Mouse (Mus musculus) intestine, embryonic 14.5 days (tissue): ENCODE measurements around the gene Slc31a1. TPM values are rescaled to one million over a fixed set of nuclear protein-coding genes. Genes with fewer than 3 reads are reported as not detected.

Experiments used
- ATAC-seq: fragments of 200-750 bp; cut with Nextera tagmentation; replicated peaks from 2 replicates; pipeline ENCODE4 v1.8.0; 2017; ENCODE audit warnings: low read depth, moderate number of reproducible peaks, moderate TSS enrichment, moderate library complexity; ENCODE audit not compliant: low FRiP score, low TSS enrichment
- DNase-seq: peaks from one replicate; pipeline ENCODE4 v3.0.0-alpha.2; 2018; ENCODE audit warnings: low spot score
- H3K27ac ChIP-seq: fragments of 300-500 bp; sonication (generic); 2 replicates; pipeline ENCODE4 v1.5.1; 2014; ENCODE audit warnings: low read depth, mild to moderate bottlenecking, control low read depth
- H3K27me3 ChIP-seq: fragments of 300-500 bp; sonication (generic); replicated peaks from 2 replicates; pipeline ENCODE4 v1.6.1; 2014; ENCODE audit warnings: low read length, control low read depth; ENCODE audit not compliant: control insufficient read depth, insufficient read depth
- H3K36me3 ChIP-seq: fragments of 300-500 bp; sonication (generic); 2 replicates; pipeline ENCODE4 v1.6.1; 2014; ENCODE audit warnings: low read length, control low read depth; ENCODE audit not compliant: control insufficient read depth, insufficient read depth
- H3K4me1 ChIP-seq: fragments of 300-500 bp; sonication (generic); replicated peaks from 2 replicates; pipeline ENCODE4 v1.6.1; 2014; ENCODE audit warnings: low read length, control low read depth, mixed read lengths; ENCODE audit not compliant: control insufficient read depth, insufficient read depth
- H3K4me2 ChIP-seq: fragments of 300-500 bp; sonication (generic); 2 replicates; pipeline ENCODE4 v1.6.1; 2014; ENCODE audit warnings: low read length
- H3K4me3 ChIP-seq: fragments of 300-500 bp; sonication (generic); 2 replicates; pipeline ENCODE4 v1.5.1; 2014; ENCODE audit warnings: low read depth, low read length, control low read depth, mixed read lengths
- H3K9ac ChIP-seq: fragments of 300-500 bp; sonication (generic); 2 replicates; pipeline ENCODE4 v1.6.1; 2014; ENCODE audit warnings: mild to moderate bottlenecking, low read length
- H3K9me3 ChIP-seq: fragments of 300-500 bp; sonication (generic); 2 replicates; pipeline ENCODE4 v1.6.1; 2016; ENCODE audit warnings: low read length, control low read depth; ENCODE audit not compliant: control insufficient read depth
- WGBS: fragments of 180-500 bp; shearing (Covaris S2); extraction: QIAGEN DNeasy Blood & Tissue Kit; methylation state at CpG from one replicate; pipeline ENCODE4 v1.1.7; 2014; 5-methylcytosine and 5-hydroxymethylcytosine counted together
- polyA plus RNA-seq: library from polyadenylated mRNA; unstranded; fragments of >200 nt; fragmentation: Nextera tagmentation; extraction: Ambion mirVana; gene quantifications from 2 replicates; pipeline ENCODE4 v1.2.1, GENCODE M21; 2014

Slc31a1 gene
- polyA plus RNA-seq, 1 experiment from 2014 or later, result 59.2 TPM

- no peak overlapping the region for H3K27ac ChIP-seq
- no peaks in the 10 kb centered on the region for H3K9me3 ChIP-seq
- ATAC-seq, result no peak
- no peak overlapping the region for H3K4me2 ChIP-seq
- DNase-seq, result no peak
- no peak overlapping the region for H3K4me3 ChIP-seq
- H3K36me3 ChIP-seq, result peaks cover 26% of the 10 kb centered on the region
- no peaks in the 10 kb centered on the region; the same call in 1 of the 2 replicates for H3K4me1 ChIP-seq
- H3K27me3 ChIP-seq, result no peaks in the 10 kb centered on the region
- WGBS, result 80% methylated on average over 6 of the region's 6 CpGs
- H3K9ac ChIP-seq, result no peak overlapping the region
Measured at GRCm38 (mm10) chr4:62383207-62383606, 22.7 kb downstream of the Slc31a1 start.

GRCm38 (mm10) chr4:62383752-62384151 lies 23.2 kb downstream of the Slc31a1 start:
- Histone ChIP-seq H3K4me2 (no peak overlapping the region), H3K9me3 (no peaks in the 10 kb centered on the region), H3K27me3 (no peaks in the 10 kb centered on the region), H3K36me3 (peaks cover 32% of the 10 kb centered on the region), H3K27ac (no peak overlapping the region), H3K4me1 (no peaks in the 10 kb centered on the region; the same call in 1 of the 2 replicates), H3K4me3 (no peak overlapping the region), H3K9ac (no peak overlapping the region)
- 76% methylated on average over 7 of the region's 7 CpGs for WGBS
- DNase-seq, result no peak
- ATAC-seq, result no peak

GRCm38 (mm10) chr4:62384159-62384558 lies 23.6 kb downstream of the Slc31a1 start:
- no peak overlapping the region for H3K9ac ChIP-seq
- H3K27me3 ChIP-seq, result no peaks in the 10 kb centered on the region
- DNase-seq (no peak), ATAC-seq (no peak)
- H3K4me2 ChIP-seq, result no peak overlapping the region
- H3K4me3 ChIP-seq, result no peak overlapping the region
- no peaks in the 10 kb centered on the region; the same call in 1 of the 2 replicates for H3K4me1 ChIP-seq
- no peaks in the 10 kb centered on the region for H3K9me3 ChIP-seq
- peaks cover 36% of the 10 kb centered on the region for H3K36me3 ChIP-seq
- H3K27ac ChIP-seq, result no peak overlapping the region
- WGBS, result 87% methylated on average over 1 of the region's 1 CpGs

GRCm38 (mm10) chr4:62385439-62385838 lies 24.9 kb downstream of the Slc31a1 start:
- Histone ChIP-seq H3K4me3 (no peak overlapping the region), H3K4me2 (no peak overlapping the region), H3K27me3 (no peaks in the 10 kb centered on the region), H3K9ac (no peak overlapping the region), H3K4me1 (no peaks in the 10 kb centered on the region; the same call in 1 of the 2 replicates), H3K36me3 (peaks cover 45% of the 10 kb centered on the region), H3K9me3 (no peaks in the 10 kb centered on the region), H3K27ac (no peak overlapping the region)
- ATAC-seq (no peak), DNase-seq (no peak)
- WGBS, result 94% methylated on average over 7 of the region's 7 CpGs

- WGBS, result 82% methylated on average over 5 of the region's 5 CpGs
- Histone ChIP-seq H3K36me3 (peaks cover 72% of the 10 kb centered on the region), H3K4me2 (no peak overlapping the region), H3K27me3 (no peaks in the 10 kb centered on the region), H3K4me1 (no peaks in the 10 kb centered on the region; the same call in 1 of the 2 replicates), H3K27ac (no peak overlapping the region), H3K9me3 (no peaks in the 10 kb centered on the region), H3K4me3 (no peak overlapping the region), H3K9ac (no peak overlapping the region)
- ATAC-seq (peak; percentile 57; the same call in 1 of the 2 replicates), DNase-seq (no peak)
Measured at GRCm38 (mm10) chr4:62389592-62390512, 29.3 kb downstream of the Slc31a1 start.

GRCm38 (mm10) chr4:62391892-62392291 lies 31.4 kb downstream of the Slc31a1 start:
- Histone ChIP-seq H3K4me3 (no peak overlapping the region), H3K27me3 (no peaks in the 10 kb centered on the region), H3K27ac (no peak overlapping the region), H3K9ac (no peak overlapping the region), H3K9me3 (no peaks in the 10 kb centered on the region), H3K4me2 (no peak overlapping the region), H3K36me3 (peaks cover 78% of the 10 kb centered on the region), H3K4me1 (no peaks in the 10 kb centered on the region)
- ATAC-seq, result peak; percentile 28; the same call in 1 of the 2 replicates
- no peak for DNase-seq
- 81% methylated on average over 7 of the region's 7 CpGs for WGBS

GRCm38 (mm10) chr4:62393459-62393858 lies 32.9 kb downstream of the Slc31a1 start:
- Histone ChIP-seq H3K4me3 (no peak overlapping the region), H3K9me3 (no peaks in the 10 kb centered on the region), H3K27ac (no peak overlapping the region), H3K27me3 (no peaks in the 10 kb centered on the region), H3K4me1 (no peaks in the 10 kb centered on the region), H3K4me2 (no peak overlapping the region), H3K9ac (no peak overlapping the region), H3K36me3 (peaks cover 78% of the 10 kb centered on the region)
- ATAC-seq, result no peak
- DNase-seq, result no peak
- WGBS, result 72% methylated on average over 6 of the region's 6 CpGs

GRCm38 (mm10) chr4:62395806-62396205 lies 35.3 kb downstream of the Slc31a1 start:
- Histone ChIP-seq H3K4me1 (no peaks in the 10 kb centered on the region), H3K36me3 (peaks cover 84% of the 10 kb centered on the region), H3K9me3 (no peaks in the 10 kb centered on the region), H3K4me2 (no peak overlapping the region), H3K4me3 (no peak overlapping the region), H3K27me3 (no peaks in the 10 kb centered on the region), H3K27ac (no peak overlapping the region), H3K9ac (no peak overlapping the region)
- ATAC-seq (no peak), DNase-seq (no peak)
- WGBS, result 91% methylated on average over 1 of the region's 1 CpGs
